ENCODE assay signal across 9 mouse cellular contexts in genomic region chr3:144362472-144362871, GRCm38 (mm10).
DNase-seq lines count a peak whose midpoint lies in the region; ATAC-seq and TF ChIP-seq lines count a peak whose summit lies in the region.
"Had no signal": no experiment of that assay in that cellular context is flagged by ENCODE, and none has a peak within 500 bp of the region (broad histone marks: within the 10 kb centered on the region; RNA-seq: fewer than 3 reads in every experiment).

No protein-coding gene starts in this region.

- TF ChIP-seq CTCF in intestine, postnatal 0 days (IDR thresholded peaks at IDR 0.05; ENCODE audit: low read depth) = peak; percentile 60
- TF ChIP-seq CTCF in spleen, adult 2 months (IDR thresholded peaks at IDR 0.05; ENCODE audit: extremely low read depth, insufficient read depth, insufficient read length, insufficient replicate concordance) = peak; percentile 8; the same call in 1 of the 2 replicates

- TF ChIP-seq POLR2A in spleen, adult 2 months (IDR thresholded peaks at IDR 0.05; ENCODE audit: low read depth, low read length) = no peak

- 72% methylated on average over 10 of the region's 10 CpGs for WGBS in intestine, postnatal 0 days
- 66% methylated on average over 10 of the region's 10 CpGs for WGBS in intestine, embryonic 16.5 days
- WGBS in spleen, adult 2 months = 71% methylated on average over 10 of the region's 10 CpGs
- WGBS in forebrain, embryonic 11.5 days = 59% methylated on average over 10 of the region's 10 CpGs
- 64% methylated on average over 10 of the region's 10 CpGs for WGBS in hindbrain, embryonic 16.5 days

- no peaks in the 10 kb centered on the region for H3K27me3 ChIP-seq in intestine, postnatal 0 days (replicated peaks; ENCODE audit: control insufficient read depth, insufficient read depth, low read length)
- no peaks in the 10 kb centered on the region for H3K27me3 ChIP-seq in intestine, embryonic 16.5 days (replicated peaks; ENCODE audit: control insufficient read depth, insufficient read depth, low read length)
- H3K27me3 ChIP-seq in spleen, adult 2 months (ENCODE audit: control insufficient read depth, insufficient read depth, low read length) = no peaks in the 10 kb centered on the region
- no peaks in the 10 kb centered on the region for H3K27me3 ChIP-seq in forebrain, embryonic 11.5 days (ENCODE audit: control insufficient read depth, insufficient read depth, low read length)
- peaks cover 2% of the 10 kb centered on the region; the same call in 1 of the 2 replicates for H3K27me3 ChIP-seq in hindbrain, embryonic 16.5 days (replicated peaks; ENCODE audit: control insufficient read depth, insufficient read depth, low read length)
- H3K27me3 ChIP-seq: liver, embryonic 15.5 days had no signal

- no peaks in the 10 kb centered on the region for H3K9me3 ChIP-seq in intestine, postnatal 0 days (ENCODE audit: control insufficient read depth)
- peaks cover 3% of the 10 kb centered on the region; the same call in 1 of the 2 replicates for H3K9me3 ChIP-seq in intestine, embryonic 16.5 days (ENCODE audit: control insufficient read depth, low read length)
- H3K9me3 ChIP-seq in forebrain, embryonic 11.5 days (ENCODE audit: control insufficient read depth, low read length) = no peaks in the 10 kb centered on the region
- H3K9me3 ChIP-seq in hindbrain, embryonic 16.5 days (ENCODE audit: control insufficient read depth, low read length) = no peaks in the 10 kb centered on the region
- H3K9me3 ChIP-seq: liver, embryonic 15.5 days had no signal

- no peaks in the 10 kb centered on the region for H3K36me3 ChIP-seq in intestine, postnatal 0 days (ENCODE audit: control insufficient read depth, insufficient read depth)
- no peaks in the 10 kb centered on the region for H3K36me3 ChIP-seq in intestine, embryonic 16.5 days (ENCODE audit: control insufficient read depth, insufficient read depth, low read length)
- H3K36me3 ChIP-seq in spleen, adult 2 months (ENCODE audit: control insufficient read depth, insufficient read depth, low read length) = no peaks in the 10 kb centered on the region
- no peaks in the 10 kb centered on the region for H3K36me3 ChIP-seq in forebrain, embryonic 11.5 days (ENCODE audit: control insufficient read depth, insufficient read depth, low read length)
- H3K36me3 ChIP-seq in hindbrain, embryonic 16.5 days (ENCODE audit: control insufficient read depth, insufficient read depth, low read length) = no peaks in the 10 kb centered on the region
- H3K36me3 ChIP-seq: liver, embryonic 15.5 days had no signal

- H3K4me2 ChIP-seq in intestine, postnatal 0 days (replicated peaks; ENCODE audit: low read depth) = no peak overlapping the region
- H3K4me2 ChIP-seq in intestine, embryonic 16.5 days (ENCODE audit: low read depth, low read length) = no peak overlapping the region
- no peak overlapping the region for H3K4me2 ChIP-seq in forebrain, embryonic 11.5 days (ENCODE audit: low read depth, low read length, severe bottlenecking)
- H3K4me2 ChIP-seq in hindbrain, embryonic 16.5 days (ENCODE audit: low read length) = no peak overlapping the region
- H3K4me2 ChIP-seq: liver, embryonic 15.5 days had no signal

- ATAC-seq in intestine, postnatal 0 days = no peak
- no peak for ATAC-seq in intestine, embryonic 16.5 days
- no peak for ATAC-seq in forebrain, embryonic 11.5 days (replicated peaks; ENCODE audit: low FRiP score)
- ATAC-seq in hindbrain, embryonic 16.5 days = no peak

- H3K27ac ChIP-seq in intestine, postnatal 0 days (ENCODE audit: low read depth, low read length) = no peak overlapping the region
- H3K27ac ChIP-seq in intestine, embryonic 16.5 days (ENCODE audit: low read length) = no peak overlapping the region
- H3K27ac ChIP-seq in spleen, adult 2 months (ENCODE audit: insufficient read depth, low read length) = no peak overlapping the region
- no peak overlapping the region for H3K27ac ChIP-seq in forebrain, embryonic 11.5 days (ENCODE audit: low read depth, low read length)
- no peak overlapping the region for H3K27ac ChIP-seq in hindbrain, embryonic 16.5 days (ENCODE audit: low read depth, low read length)
- H3K27ac ChIP-seq: liver, embryonic 15.5 days had no signal

- H3K9ac ChIP-seq in intestine, postnatal 0 days (ENCODE audit: low read depth, low read length) = no peak overlapping the region
- no peak overlapping the region for H3K9ac ChIP-seq in intestine, embryonic 16.5 days (ENCODE audit: low read depth, low read length)
- no peak overlapping the region for H3K9ac ChIP-seq in forebrain, embryonic 11.5 days (ENCODE audit: low read length)
- no peak overlapping the region for H3K9ac ChIP-seq in hindbrain, embryonic 16.5 days (ENCODE audit: low read depth, low read length)
- H3K9ac ChIP-seq: liver, embryonic 15.5 days had no signal

- peak; percentile 30 for DNase-seq in CD4-positive helper T cell, adult 2 months (ENCODE audit: low read depth, low spot score)
- DNase-seq in ZHBTc4 (ENCODE audit: low read depth, low spot score) = peak; percentile 65
- peak; percentile 49 for DNase-seq in heart, postnatal 4 days
- DNase-seq in spleen, adult 2 months (ENCODE audit: low read depth in 1 of 2, low spot score in 2 of 2) = peak in 1 of 2 experiments; percentile 41
- DNase-seq in forebrain, embryonic 11.5 days (ENCODE audit: low spot score) = no peak

- H3K4me1 ChIP-seq in intestine, postnatal 0 days (replicated peaks; ENCODE audit: control insufficient read depth, insufficient read depth, low read length) = no peaks in the 10 kb centered on the region
- H3K4me1 ChIP-seq in intestine, embryonic 16.5 days (ENCODE audit: control insufficient read depth, insufficient read depth, low read length) = no peaks in the 10 kb centered on the region
- no peaks in the 10 kb centered on the region for H3K4me1 ChIP-seq in spleen, adult 2 months (ENCODE audit: control insufficient read depth, insufficient read depth, insufficient read length)
- H3K4me1 ChIP-seq in forebrain, embryonic 11.5 days (replicated peaks; ENCODE audit: control insufficient read depth, insufficient read depth, low read length) = 0 out of 2 replicates have a peak, but pooled peaks cover 2% of the 10 kb centered on the region
- H3K4me1 ChIP-seq in hindbrain, embryonic 16.5 days (ENCODE audit: control insufficient read depth, insufficient read depth, low read depth, low read length) = no peaks in the 10 kb centered on the region
- H3K4me1 ChIP-seq: liver, embryonic 15.5 days had no signal

- H3K4me3 ChIP-seq in intestine, postnatal 0 days (ENCODE audit: low read depth, low read length) = no peak overlapping the region
- H3K4me3 ChIP-seq in intestine, embryonic 16.5 days (ENCODE audit: low read length) = no peak overlapping the region
- no peak overlapping the region for H3K4me3 ChIP-seq in spleen, adult 2 months (ENCODE audit: extremely low read depth, insufficient read depth, insufficient read length)
- no peak overlapping the region for H3K4me3 ChIP-seq in forebrain, embryonic 11.5 days (ENCODE audit: low read depth, low read length)
- no peak overlapping the region for H3K4me3 ChIP-seq in hindbrain, embryonic 16.5 days (ENCODE audit: low read length)
- H3K4me3 ChIP-seq: liver, embryonic 15.5 days had no signal
